Mouse (Mus musculus) naive thymus-derived CD4-positive, alpha-beta T cell, adult 5 months (primary cell): ENCODE measurements around the gene Tspo. TPM values are rescaled to one million over a fixed set of nuclear protein-coding genes. Genes with fewer than 3 reads are reported as not detected.

Experiments used
- polyA plus RNA-seq: library from polyadenylated mRNA; unstranded; fragments of 100-300 nt; shearing (Covaris generic); gene quantifications from one replicate; pipeline ENCODE4 v1.2.1, GENCODE M21; 2017

Gene Tspo
- 288 TPM for polyA plus RNA-seq

DNA sequence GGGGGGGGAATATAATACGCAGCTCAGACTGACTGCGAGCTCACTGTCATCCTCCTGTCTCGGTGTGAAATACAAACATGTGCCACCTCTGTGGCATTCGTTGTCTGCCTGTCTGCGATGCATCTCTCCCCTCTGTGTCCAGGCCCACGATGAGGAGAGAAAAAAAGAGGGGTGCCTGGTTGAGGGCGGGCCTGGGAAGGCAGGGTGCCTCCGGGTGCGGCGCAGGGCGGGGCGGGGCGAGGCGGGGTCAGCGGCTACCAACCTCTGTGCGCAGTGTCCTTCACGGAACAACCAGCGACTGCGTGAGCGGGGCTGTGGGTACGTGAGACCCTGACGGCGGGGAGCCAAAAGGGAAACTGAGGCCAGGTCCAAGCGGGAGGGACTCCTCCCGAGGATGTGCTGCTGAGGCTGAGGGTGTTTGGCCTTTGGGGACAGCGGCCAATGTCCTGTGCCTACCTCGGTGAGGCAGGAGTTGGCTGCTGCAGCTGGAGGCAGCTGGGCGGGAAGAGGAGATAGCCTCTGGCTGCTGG, at the start of gene Tspo, which contains the start of gene Mcat:
Tspo (plus strand) TSS at position 266 of the 530 bp plus-strand sequence.
Mcat (minus strand) TSS at position 461 of the 530 bp plus-strand sequence.

DNA sequence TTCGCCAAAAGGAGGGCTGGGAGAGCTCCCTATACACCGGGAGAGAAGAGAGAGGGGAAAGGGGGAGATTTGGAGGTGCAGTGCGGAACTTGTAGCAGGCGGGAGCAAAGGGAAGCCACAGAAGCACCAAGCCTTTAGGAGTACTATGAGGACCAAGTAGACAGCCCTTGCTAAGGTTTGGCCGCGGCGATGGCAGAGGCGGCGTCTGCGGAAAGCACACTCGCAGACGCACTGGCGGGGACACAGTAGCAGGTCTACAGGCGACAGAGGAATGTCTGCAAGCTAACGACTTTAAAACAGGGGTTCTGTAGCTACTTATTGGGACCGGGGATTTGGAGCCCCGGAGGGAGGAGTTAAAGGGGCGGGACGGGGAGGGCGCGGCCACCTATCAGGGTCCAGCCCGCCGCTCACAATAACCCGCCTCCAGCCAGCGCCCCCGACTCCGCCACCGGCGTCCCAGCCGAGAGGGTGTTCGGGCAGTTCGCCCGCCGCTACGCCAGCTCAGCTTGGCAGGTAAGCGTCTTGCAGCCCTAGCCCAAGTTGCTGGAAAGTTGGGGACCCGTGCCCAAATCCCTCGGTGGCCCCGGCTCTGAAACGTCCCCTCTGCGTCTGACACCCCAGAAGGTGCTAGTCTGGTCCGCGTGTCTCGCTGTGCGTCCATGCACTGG, 36.8 kb upstream of the Tspo start, which contains the start of gene Bik:
Bik (plus strand) TSS at position 439 of the 668 bp plus-strand sequence.

DNA sequence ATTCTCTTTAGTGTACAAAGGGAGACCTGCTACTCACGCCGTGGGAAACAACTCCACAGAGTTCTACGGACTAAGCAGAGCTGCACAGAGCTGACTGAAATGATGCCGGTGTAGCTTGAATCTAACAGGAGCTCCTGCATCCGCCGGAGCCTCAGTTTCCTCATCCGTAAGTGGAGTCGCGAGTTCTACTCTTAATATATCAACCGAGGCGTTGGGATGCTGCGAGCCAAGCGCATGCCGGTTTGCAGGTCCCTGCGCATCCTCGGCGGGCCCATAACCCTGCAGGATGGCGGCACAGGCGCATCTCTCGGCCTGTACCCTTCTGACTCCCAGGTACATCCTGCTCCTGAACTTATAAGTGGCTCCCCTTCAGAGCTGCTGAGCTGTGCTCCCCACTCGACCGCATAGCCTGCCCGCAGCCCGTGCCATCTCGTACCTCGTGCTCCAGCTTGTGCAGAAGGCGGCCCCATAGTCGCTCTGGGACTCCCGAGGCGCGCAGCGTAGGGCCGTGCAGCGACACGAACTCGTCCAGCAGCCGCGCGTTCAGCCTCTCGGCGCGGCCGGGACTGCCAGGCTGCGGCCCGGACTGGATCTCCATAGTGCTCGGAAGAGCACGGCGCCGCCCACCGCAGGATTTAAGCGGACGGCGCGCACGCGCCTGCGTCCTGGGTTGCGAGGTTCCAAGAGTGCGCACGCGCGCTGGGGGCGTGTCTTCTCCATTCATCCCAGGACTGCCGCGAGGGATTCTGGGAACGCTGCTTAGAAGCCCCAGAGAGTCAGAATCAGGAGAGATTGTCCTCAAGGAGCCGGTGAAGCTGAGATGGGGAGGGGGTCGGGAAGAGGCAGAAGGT, 31.3 kb downstream of the Tspo start, which contains the start of gene Ttll12:
Ttll12 (minus strand) TSS at position 645 of the 851 bp plus-strand sequence.

Other genes with a start within 250 kb of the Tspo start
- 7.8 TPM for gene Arfgap3, start 213.3 kb upstream of the Tspo start, polyA plus RNA-seq
- 40.4 TPM for gene Pacsin2, start 99.0 kb upstream of the Tspo start, polyA plus RNA-seq
- gene Ttll1, start 52.7 kb upstream of the Tspo start, polyA plus RNA-seq, result 7.8 TPM
- 0.70 TPM for gene Bik, start 36.7 kb upstream of the Tspo start, polyA plus RNA-seq
- 9.2 TPM for gene Mcat, start 195 bp downstream of the Tspo start, polyA plus RNA-seq
- gene Ttll12, start 31.6 kb downstream of the Tspo start, polyA plus RNA-seq, result 23.8 TPM
- gene Scube1, start 161.4 kb downstream of the Tspo start, polyA plus RNA-seq, result 0.09 TPM
- gene Mpped1, start 215.9 kb downstream of the Tspo start, polyA plus RNA-seq, result not detected